Mouse (Mus musculus) forebrain, embryonic 14.5 days (tissue): ENCODE data around the gene Trappc13. TPM values are rescaled to one million over a fixed set of nuclear protein-coding genes. Genes with fewer than 3 reads are reported as not detected.

Experiments
- ATAC-seq: fragments of 200-750 bp; cut with Nextera tagmentation; 2 replicates; pipeline ENCODE4 v1.8.0; 2017; ENCODE audit warnings: mild to moderate bottlenecking, moderate library complexity
- DNase-seq: peaks from one replicate; pipeline ENCODE4 v3.0.0-alpha.2; 2015; ENCODE audit warnings: low spot score
- H3K27ac ChIP-seq: fragments of 300-500 bp; sonication (generic); 2 replicates; pipeline ENCODE4 v1.5.1; 2014; ENCODE audit warnings: low read depth, mild to moderate bottlenecking, control low read depth, low read length, moderate library complexity
- H3K27me3 ChIP-seq: fragments of 300-500 bp; sonication (generic); replicated peaks from 2 replicates; pipeline ENCODE4 v1.6.1; 2014; ENCODE audit warnings: low read length, control low read depth, mixed read lengths; ENCODE audit not compliant: control insufficient read depth, insufficient read depth
- H3K36me3 ChIP-seq: fragments of 300-500 bp; sonication (generic); 2 replicates; pipeline ENCODE4 v1.6.1; 2014; ENCODE audit warnings: low read length, control low read depth; ENCODE audit not compliant: control insufficient read depth, insufficient read depth
- H3K4me1 ChIP-seq: fragments of 300-500 bp; sonication (generic); 2 replicates; pipeline ENCODE4 v1.6.1; 2014; ENCODE audit warnings: antibody characterized with exemption, low read length, control low read depth; ENCODE audit not compliant: control insufficient read depth, insufficient read depth
- H3K4me2 ChIP-seq: fragments of 300-500 bp; sonication (generic); 2 replicates; pipeline ENCODE4 v1.6.1; 2014; ENCODE audit warnings: mild to moderate bottlenecking, control low read depth, low read length
- H3K4me3 ChIP-seq: fragments of 300-500 bp; sonication (generic); 2 replicates; pipeline ENCODE4 v1.5.1; 2014; ENCODE audit warnings: low read depth, low read length, control low read depth
- H3K9ac ChIP-seq: fragments of 300-500 bp; sonication (generic); 2 replicates; pipeline ENCODE4 v1.6.1; 2014; ENCODE audit warnings: mild to moderate bottlenecking, low read length, control low read depth, moderate library complexity
- H3K9me3 ChIP-seq: fragments of 300-500 bp; sonication (generic); replicated peaks from 2 replicates; pipeline ENCODE4 v1.6.1; 2016; ENCODE audit warnings: low read length, control low read depth, mixed read lengths; ENCODE audit not compliant: control insufficient read depth
- WGBS: fragments of 180-500 bp; shearing (Covaris S2); extraction: QIAGEN DNeasy Blood & Tissue Kit; methylation state at CpG from one replicate; pipeline ENCODE4 v1.1.7; 2014; 5-methylcytosine and 5-hydroxymethylcytosine counted together
- polyA plus RNA-seq: library from polyadenylated mRNA; unstranded; fragments of >200 nt; fragmentation: Nextera tagmentation; extraction: Ambion mirVana; gene quantifications from 2 replicates; pipeline ENCODE4 v1.2.1, GENCODE M21; 2014

Gene Trappc13
- polyA plus RNA-seq, 1 experiment from 2014 or later: 65.7 TPM

DNA sequence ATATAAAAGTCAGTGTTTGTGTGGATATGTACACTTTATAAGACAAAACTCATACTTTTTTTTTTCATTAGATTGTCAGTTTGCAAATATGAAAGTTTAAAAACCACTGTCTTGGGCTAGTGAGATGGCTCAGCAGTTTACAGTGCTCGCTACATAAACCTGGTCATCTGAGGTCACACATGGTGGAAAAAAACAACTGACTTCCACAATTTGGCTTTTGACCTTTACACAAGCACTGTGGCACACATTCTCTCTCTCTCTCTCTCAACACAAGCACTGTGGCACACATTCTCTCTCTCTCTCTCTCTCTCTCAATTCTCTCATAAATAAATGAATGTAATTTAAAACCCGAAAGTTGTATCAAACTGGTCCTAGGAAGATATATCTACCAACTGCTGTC is 45.7 kb downstream of the Trappc13 start:
- H3K9ac ChIP-seq: no peak overlapping the region
- H3K27me3 ChIP-seq: no peaks in the 10 kb centered on the region
- no peak overlapping the region for H3K4me3 ChIP-seq
- DNase-seq: no peak
- H3K36me3 ChIP-seq: peaks cover 64% of the 10 kb centered on the region
- WGBS: 96% methylated on average over 2 of the region's 2 CpGs
- no peak overlapping the region for H3K27ac ChIP-seq
- ATAC-seq: no peak
- H3K4me1 ChIP-seq: no peaks in the 10 kb centered on the region
- no peaks in the 10 kb centered on the region for H3K9me3 ChIP-seq
- H3K4me2 ChIP-seq: no peak overlapping the region

DNA sequence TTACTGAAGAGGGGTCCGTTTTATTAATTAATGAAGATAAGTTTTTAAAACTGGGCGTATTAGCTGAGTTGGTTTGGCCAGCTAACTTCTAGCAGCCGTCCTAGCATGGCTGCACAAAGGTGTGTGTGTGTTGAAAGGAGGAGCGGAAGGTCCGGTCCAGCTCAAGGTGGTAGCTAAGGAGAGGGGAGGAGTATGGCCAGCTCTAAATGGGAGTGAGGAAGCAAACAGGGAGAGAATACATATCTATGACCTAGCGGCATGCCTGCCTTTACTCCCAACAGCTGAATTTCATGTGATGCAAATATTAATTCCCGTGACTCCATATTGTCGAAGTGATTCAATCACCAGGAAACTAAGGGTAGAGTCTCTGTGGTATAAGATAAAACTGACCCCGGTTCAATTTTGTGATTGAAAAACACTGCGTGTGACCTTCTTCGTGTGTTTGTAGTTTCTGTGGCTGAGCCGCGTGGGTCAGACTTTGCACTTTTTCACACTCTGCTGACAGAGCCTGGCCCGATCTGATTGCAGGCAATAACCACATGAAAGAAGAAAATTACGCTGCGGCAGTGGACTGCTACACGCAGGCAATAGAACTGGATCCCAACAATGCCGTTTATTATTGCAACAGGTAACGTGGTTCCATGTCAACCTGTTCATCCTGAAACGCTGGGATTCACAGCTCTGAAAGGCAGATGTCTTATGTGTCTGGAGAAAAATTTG is 54.4 kb downstream of the Trappc13 start:
- DNase-seq: no peak
- H3K4me1 ChIP-seq: no peaks in the 10 kb centered on the region
- no peak for ATAC-seq
- no peaks in the 10 kb centered on the region for H3K9me3 ChIP-seq
- no peak overlapping the region for H3K27ac ChIP-seq
- no peak overlapping the region for H3K4me3 ChIP-seq
- H3K27me3 ChIP-seq: no peaks in the 10 kb centered on the region
- H3K9ac ChIP-seq: no peak overlapping the region
- H3K36me3 ChIP-seq: peaks cover 51% of the 10 kb centered on the region
- 94% methylated on average over 20 of the region's 20 CpGs for WGBS
- no peak overlapping the region for H3K4me2 ChIP-seq

DNA sequence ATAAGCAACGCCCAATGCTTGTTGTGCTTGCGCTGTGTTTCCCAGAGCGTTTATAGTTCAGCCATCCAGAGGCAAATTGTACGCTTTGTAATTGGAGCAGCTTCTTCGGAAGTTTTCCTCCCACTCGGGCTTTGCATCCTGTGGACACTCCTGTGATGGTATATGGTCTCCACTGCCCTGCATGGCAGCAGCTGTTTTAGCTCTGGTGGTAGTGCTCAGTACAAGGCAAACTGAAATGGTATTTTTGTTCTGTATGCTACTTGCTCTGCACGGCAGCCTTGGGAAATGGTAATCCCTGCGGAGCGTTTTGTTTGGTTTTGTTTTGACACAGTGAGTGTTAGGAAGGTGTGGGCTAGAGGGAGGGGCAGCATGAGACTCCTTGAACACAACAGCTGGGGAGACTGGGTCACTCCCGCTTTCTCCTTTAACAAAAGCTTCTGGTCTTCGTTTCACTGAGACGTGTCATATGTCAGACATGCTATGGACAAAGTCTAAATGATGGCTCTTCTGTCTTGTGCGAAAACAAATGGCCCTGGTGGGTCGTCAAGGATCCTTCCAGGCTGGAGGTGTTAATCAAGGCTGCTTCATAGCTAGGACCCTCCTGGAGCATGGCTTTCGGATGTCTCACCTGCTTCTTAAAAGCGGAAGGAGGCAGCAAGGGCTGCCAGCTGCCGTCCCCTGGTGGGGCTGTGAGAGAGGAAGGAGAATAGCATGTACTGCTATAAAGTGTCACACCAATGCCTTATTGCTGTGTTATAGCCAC is 56.0 kb downstream of the Trappc13 start:
- H3K4me1 ChIP-seq: no peaks in the 10 kb centered on the region
- H3K9me3 ChIP-seq: no peaks in the 10 kb centered on the region
- H3K4me2 ChIP-seq: no peak overlapping the region
- no peak for DNase-seq
- ATAC-seq: no peak
- no peak overlapping the region for H3K4me3 ChIP-seq
- 58% methylated on average over 17 of the region's 17 CpGs for WGBS
- H3K27ac ChIP-seq: no peak overlapping the region
- H3K27me3 ChIP-seq: no peaks in the 10 kb centered on the region
- H3K9ac ChIP-seq: no peak overlapping the region
- peaks cover 55% of the 10 kb centered on the region for H3K36me3 ChIP-seq

DNA sequence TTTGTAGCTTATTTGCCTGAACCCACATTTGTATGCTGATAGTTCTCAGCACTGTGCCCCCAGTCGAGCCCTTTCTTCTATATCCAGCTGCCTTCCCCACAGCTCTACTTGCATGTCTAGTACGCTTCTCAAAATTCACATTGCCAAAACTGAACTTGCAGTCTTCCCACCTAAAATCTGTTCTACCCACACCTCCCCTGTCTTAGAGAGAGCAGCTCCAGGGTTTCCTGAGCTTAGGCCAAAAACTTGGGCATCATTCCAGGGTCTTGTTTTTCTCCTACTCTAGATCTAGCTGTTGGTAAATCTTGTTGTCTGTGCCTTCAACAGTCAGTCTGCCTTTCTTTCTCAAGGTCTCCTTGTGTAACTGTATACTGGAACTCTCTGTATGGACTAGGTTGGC is 63.4 kb downstream of the Trappc13 start:
- DNase-seq: no peak
- Histone ChIP-seq H3K4me2 (no peak overlapping the region), H3K36me3 (peaks cover 46% of the 10 kb centered on the region), H3K27ac (no peak overlapping the region), H3K27me3 (no peaks in the 10 kb centered on the region), H3K9me3 (no peaks in the 10 kb centered on the region), H3K4me1 (peaks cover 13% of the 10 kb centered on the region; the same call in 1 of the 2 replicates), H3K4me3 (no peak overlapping the region), H3K9ac (no peak overlapping the region)
- no peak for ATAC-seq
- 86% methylated on average over 2 of the region's 2 CpGs for WGBS

DNA sequence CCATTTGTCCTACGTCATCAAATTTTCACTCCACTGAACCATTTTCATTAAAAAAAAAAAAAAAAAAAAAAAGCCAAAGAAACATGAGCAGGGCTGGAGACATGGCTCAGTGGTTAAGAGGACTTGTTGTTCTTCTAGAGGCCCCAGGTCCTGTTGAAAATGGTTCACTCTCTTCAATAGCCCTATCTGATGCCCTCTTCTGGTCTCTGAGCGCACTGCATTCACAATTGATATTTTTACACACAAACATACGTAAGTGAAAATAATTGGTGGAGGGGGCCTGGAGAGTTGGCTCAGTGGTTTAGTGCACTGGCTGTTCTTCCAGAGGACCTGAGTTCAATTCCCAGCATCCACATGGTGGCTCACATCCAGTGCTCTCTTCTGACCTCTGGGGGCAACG is 64.5 kb downstream of the Trappc13 start:
- Histone ChIP-seq H3K4me2 (no peak overlapping the region), H3K36me3 (peaks cover 36% of the 10 kb centered on the region), H3K4me1 (peaks cover 13% of the 10 kb centered on the region; the same call in 1 of the 2 replicates), H3K9me3 (no peaks in the 10 kb centered on the region), H3K27me3 (no peaks in the 10 kb centered on the region), H3K27ac (no peak overlapping the region), H3K4me3 (no peak overlapping the region), H3K9ac (no peak overlapping the region)
- no peak for DNase-seq
- ATAC-seq: no peak
- WGBS: 92% methylated on average over 4 of the region's 4 CpGs

DNA sequence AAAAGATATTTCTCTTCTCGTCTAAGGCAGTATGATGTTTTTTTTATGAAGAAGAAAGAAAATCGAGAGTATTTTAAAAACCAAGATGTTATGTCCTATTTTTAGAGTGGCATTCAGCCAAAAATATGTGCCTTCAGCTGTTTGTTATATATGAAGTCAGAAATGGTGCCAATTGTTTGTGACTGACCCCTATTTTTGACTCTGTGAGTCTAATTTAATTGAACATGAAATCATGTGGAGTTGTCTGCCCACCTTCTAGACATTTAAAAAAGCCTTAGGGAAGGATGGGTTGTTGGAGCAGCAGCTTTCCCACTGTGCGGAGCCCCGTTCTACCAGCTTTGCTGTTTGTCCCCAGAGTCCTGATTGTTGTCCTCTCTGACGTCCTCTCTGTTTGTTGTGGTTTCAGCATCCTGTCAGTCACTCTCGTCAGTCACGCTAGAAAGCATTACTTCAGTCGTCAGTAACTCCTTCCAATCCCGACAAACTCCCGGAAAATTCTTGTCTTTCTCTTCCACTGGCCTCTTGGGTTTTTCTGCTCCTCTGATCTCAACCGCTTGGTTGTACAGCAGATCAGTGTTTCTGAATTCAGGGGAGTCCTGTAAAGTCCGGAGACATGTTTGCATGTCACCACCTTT is 65.9 kb downstream of the Trappc13 start:
- peaks cover 13% of the 10 kb centered on the region; the same call in 1 of the 2 replicates for H3K4me1 ChIP-seq
- H3K9me3 ChIP-seq: no peaks in the 10 kb centered on the region
- no peaks in the 10 kb centered on the region for H3K27me3 ChIP-seq
- H3K9ac ChIP-seq: no peak overlapping the region
- ATAC-seq (no peak), DNase-seq (peak; percentile 57)
- 35% methylated on average over 12 of the region's 12 CpGs for WGBS
- H3K4me3 ChIP-seq: no peak overlapping the region
- H3K4me2 ChIP-seq: peak overlapping the region; percentile 38
- H3K36me3 ChIP-seq: peaks cover 28% of the 10 kb centered on the region
- no peak overlapping the region for H3K27ac ChIP-seq

DNA sequence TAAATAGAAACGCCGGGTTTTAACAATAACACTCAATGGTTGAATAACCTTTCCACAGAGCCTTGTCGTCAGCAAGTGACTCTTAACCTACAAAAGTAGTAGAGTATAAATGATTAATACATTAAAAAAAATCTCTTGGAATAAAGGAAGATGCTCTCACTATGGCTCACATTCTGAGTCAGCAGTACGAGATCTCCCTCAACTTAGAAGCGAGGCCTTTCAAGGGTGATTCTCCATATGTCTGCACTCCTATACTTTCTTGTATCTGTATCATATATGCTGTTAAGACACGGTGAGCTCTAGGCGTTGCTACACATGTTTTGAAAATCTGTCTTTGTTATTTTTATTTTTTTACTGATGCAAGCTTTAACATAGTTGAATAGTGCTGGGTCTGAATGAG is 67.7 kb downstream of the Trappc13 start:
- 42% methylated on average over 7 of the region's 7 CpGs for WGBS
- Histone ChIP-seq H3K9ac (peak overlapping the region; percentile 79), H3K27me3 (no peaks in the 10 kb centered on the region), H3K4me2 (peak overlapping the region; percentile 95), H3K4me3 (peak overlapping the region; percentile 81), H3K36me3 (peaks cover 17% of the 10 kb centered on the region), H3K9me3 (no peaks in the 10 kb centered on the region), H3K27ac (peak overlapping the region; percentile 80; the same call in 1 of the 2 replicates), H3K4me1 (peaks cover 13% of the 10 kb centered on the region; the same call in 1 of the 2 replicates)
- DNase-seq (no peak), ATAC-seq (no peak)

DNA sequence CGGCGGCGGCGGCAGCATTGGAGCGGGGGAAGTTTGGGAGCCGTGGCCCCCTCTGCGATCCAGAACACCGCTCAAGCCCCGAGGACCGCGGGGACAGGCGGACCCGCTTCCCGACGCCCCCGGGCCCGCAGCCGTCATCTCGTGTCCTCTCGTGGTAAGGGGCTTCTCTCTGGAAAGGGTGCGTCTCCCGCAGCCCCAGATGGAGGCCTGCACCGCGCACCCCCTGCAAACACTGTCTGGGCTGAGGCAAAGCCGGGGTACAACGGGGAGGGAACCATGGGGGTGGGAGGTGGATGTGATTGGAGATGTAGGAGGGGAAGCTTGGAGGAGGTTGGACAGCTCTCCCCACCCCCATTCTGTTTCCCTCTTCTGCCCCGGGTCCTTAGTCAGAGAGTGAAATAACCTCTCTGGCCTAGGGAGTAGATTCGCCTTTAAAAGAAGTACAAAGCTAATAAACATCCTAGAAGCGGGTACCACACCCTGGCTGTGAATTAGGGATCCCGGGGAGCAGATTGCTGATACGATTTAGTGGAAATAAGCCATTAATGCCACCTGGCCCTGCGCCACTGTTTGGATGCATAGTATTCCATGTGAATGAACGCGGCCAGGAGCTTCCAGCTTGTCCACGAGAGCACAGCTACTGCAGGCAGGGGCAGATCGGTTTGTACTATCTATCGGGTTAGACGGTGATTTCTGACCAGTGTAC is 68.3 kb downstream of the Trappc13 start:
- Histone ChIP-seq H3K4me1 (peaks cover 13% of the 10 kb centered on the region; the same call in 1 of the 2 replicates), H3K4me3 (peak overlapping the region; percentile 81), H3K9me3 (no peaks in the 10 kb centered on the region), H3K9ac (peak overlapping the region; percentile 79), H3K27ac (peak overlapping the region; percentile 80), H3K36me3 (peaks cover 11% of the 10 kb centered on the region), H3K27me3 (no peaks in the 10 kb centered on the region), H3K4me2 (peak overlapping the region; percentile 95)
- ATAC-seq (peak; percentile 81), DNase-seq (peak; percentile 79)
- WGBS: 1% methylated on average over 36 of the region's 38 CpGs
